Mouse (Mus musculus) left cerebral cortex, adult 2 months (tissue): ENCODE data around the gene Elp5. TPM values are rescaled to one million over a fixed set of nuclear protein-coding genes. Genes with fewer than 3 reads are reported as not detected.

ENCODE experiments used
- DNase-seq, 2 experiments: peaks; one replicate each; pipeline ENCODE4 v3.0.0; 2021 to 2022; ENCODE audit warnings: low spot score in 2 of 2, mixed read lengths in 1 of 2; ENCODE audit errors: extremely low spot score in 1 of 2
- H3K27ac ChIP-seq: fragments of 200-600 bp; 2 replicates; pipeline ENCODE4 v1.8.1; 2022
- H3K4me3 ChIP-seq: fragments of 200-600 bp; 2 replicates; pipeline ENCODE4 v1.8.1; 2022
- CTCF ChIP-seq: fragments of 200-600 bp; IDR thresholded peaks from 2 replicates; pipeline ENCODE4 v1.8.1; 2022; ENCODE audit warnings: antibody characterized with exemption, mild to moderate bottlenecking, moderate library complexity
- intact Hi-C: fragments of 180-260 bp; cut with DNase I; formaldehyde crosslinking; loops from one replicate; pipeline ENCODE4 v1.15.1; 2025
- total RNA-seq, 2 experiments: library from RNA; stranded (reverse); gene quantifications; 2 replicates each; pipeline ENCODE4 v1.2.3; 2021

Elp5 gene
- total RNA-seq, 2 experiments from 2014 or later, result 90.9 to 93.8 TPM

DNA sequence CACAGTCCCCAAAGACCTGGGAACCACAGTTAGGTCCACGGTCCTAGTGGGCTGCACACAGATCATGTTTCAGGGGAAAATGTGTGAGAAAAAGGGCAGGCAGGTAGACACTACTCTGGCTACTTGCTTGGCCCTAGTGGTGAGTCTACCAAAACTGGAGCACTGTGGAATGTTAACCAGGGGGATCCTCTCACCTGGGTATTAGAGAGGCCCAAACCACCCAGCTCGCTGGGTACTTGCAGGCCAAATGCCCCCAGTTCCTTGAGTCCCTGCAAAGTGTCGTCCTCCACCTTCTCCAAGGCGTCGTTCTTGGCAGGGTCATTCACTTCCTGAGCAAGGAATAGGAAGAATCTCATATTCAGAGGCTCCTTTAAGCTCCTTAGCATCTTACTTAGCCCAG lies 31.7 kb upstream of the Elp5 start:
- intact Hi-C loops, result loop anchor here (2.0 kb wide), 1 partner anchor 13 kb away; the partner anchor contains the start of gene Dvl2

DNA sequence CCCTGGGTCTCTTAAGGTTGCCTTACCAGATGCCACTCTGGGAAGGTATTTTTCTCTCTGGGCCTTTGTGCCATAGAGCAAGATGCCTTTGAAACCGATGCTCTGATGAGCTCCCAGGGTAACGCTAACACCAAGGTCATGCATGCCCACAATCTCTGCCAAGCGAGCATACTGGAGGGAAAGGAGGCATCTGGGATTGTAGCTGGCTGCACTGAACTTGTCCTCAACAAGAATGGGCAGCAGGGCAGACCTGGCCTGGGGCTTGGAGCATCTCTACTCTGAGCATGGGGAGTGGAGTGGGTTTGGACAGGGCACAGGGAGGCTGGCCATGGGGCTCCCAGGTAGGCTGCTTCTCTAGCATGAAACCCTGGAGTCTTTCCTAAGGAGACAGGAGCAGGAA lies 31.1 kb upstream of the Elp5 start:
- Histone ChIP-seq H3K27ac (no peak overlapping the region), H3K4me3 (no peak overlapping the region)
- no peak for TF ChIP-seq CTCF
- no peak for DNase-seq
- intact Hi-C loops, result no loop called here

More for the DNA sequence above, 31.7 kb upstream of the Elp5 start:
- H3K27ac ChIP-seq, result no peak overlapping the region
- no peak for DNase-seq
- no peak for TF ChIP-seq CTCF
- H3K4me3 ChIP-seq, result no peak overlapping the region

DNA sequence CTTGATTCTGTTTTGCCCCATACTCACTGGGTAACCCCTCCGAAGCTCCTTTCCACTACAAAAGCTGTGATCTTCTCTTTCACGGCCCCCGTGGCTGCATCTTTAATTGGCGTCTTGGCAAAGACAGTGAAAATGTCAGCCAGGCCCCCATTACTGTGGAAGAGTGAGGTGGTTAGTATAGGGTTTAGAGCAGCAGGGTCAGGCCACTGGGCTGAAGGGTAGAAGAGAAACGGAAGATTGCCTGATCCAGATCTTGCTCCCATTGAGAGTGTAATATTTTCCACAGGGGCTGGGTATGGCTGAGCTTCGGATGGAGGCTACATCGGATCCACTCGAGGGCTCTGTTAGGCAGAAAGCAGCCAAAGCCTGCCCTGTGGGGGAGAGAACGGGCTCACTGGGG lies 30.6 kb upstream of the Elp5 start:
- Histone ChIP-seq H3K4me3 (no peak overlapping the region), H3K27ac (no peak overlapping the region)
- no peak for TF ChIP-seq CTCF
- intact Hi-C loops, result no loop called here
- no peak for DNase-seq

DNA sequence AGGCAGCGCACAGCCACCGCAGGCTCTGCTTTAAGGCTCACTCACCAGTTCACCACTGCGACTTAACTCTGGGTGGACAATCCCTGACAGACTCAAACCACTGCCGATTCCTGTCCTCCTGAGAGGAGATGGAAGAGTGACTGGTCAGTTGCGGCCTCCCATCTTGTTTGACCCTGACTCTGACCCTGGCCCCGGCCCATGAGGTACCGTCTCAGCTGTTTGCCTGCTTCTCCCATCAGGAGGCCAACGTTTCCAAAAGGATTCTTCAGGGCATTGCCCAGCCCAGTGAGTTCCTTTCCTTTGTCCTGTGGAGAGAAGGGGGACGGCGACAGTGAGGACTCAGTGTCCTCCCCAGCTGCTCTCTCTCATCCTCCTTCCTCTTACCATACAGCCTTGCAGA lies 28.6 kb upstream of the Elp5 start:
- intact Hi-C loops, result no loop called here
- no peak for DNase-seq

DNA sequence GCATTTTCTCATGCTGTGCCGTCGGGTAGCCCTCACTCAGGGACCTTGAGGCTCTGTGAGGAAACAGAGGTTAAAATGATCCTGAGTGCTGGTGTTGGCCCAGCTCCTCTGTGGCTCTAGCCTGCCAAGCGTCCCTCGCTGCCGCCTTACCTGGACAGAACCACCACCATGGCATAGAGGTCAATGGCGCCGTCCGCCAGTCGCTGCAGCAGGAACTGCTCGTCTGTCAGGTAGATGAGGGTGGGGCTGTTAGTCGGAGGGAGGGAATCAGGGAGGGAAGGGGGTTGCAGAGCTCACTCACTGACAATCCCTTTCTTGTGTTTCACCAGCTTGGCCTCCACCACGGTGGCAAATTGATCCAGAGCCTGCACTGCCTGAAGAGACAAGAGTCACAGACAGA lies 28.2 kb upstream of the Elp5 start:
- no peak for DNase-seq
- H3K4me3 ChIP-seq, result no peak overlapping the region
- intact Hi-C loops, result no loop called here
- H3K27ac ChIP-seq, result no peak overlapping the region
- no peak for TF ChIP-seq CTCF

More for the DNA sequence above, 28.6 kb upstream of the Elp5 start:
- Histone ChIP-seq H3K4me3 (no peak overlapping the region), H3K27ac (no peak overlapping the region)
- TF ChIP-seq CTCF, result no peak

DNA sequence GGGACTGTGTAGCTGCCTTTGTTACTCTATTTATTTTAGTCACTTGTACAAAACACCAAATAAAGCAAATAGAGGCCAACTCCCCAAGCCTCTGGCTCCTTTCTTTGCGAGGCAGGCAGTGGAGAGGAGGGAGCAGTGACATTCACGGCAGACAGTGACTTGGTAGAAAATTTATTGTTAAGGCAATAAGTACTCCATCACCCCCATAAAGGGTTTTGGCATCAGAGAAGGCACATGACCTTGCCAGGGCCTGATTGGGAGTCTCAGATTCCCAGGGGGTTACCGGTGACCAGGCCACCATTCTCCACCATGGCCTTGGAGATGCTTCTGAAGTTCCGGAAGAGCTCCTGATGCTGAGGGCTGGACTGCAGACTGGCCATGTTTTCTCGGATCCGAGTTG lies 27.7 kb upstream of the Elp5 start:
- intact Hi-C loops, result no loop called here
- DNase-seq, result no peak
- no peak overlapping the region for H3K27ac ChIP-seq
- no peak for TF ChIP-seq CTCF
- no peak overlapping the region for H3K4me3 ChIP-seq

DNA sequence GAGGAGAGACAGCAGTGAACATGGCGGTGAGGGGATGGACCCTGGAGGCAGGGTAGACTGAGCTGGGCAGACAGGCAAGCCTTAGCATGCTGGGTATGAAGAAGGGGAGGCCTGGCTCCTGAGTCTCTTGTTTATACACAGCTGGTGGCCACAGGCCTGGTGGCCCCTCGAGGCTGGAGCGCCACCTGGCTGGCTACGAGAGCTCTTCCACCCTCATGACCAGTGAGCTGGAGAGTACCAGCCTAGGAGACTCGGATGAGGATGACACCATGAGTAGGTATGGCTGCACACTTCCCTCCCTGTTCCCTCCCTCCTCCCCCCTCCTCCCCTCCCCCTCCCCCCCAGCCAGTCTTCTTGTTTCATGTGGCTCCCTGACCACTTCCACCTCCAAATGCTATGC lies 23.2 kb upstream of the Elp5 start:
- no peak overlapping the region for H3K27ac ChIP-seq
- no peak for DNase-seq
- peak; percentile 38 for TF ChIP-seq CTCF
- intact Hi-C loops, result no loop called here
- no peak overlapping the region for H3K4me3 ChIP-seq

DNA sequence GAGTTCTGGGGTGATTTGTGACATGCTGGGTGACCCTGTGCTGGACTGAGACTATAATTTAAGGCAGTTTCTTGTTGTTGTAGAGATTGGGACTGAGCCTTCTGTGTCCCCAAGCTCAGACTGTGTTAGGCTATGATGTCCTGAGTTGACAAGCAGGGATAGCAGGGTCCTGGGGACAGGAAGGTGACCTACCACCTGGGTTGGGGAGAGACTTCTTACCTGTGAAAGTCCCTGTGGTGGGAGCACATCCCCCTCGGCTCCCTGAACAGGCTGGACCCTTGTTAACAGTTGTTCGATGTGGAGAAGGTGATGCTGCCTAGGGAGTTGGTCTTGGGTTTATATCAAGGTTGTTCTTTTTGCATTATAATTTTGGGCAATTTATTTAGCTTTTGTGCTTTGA lies 20.2 kb upstream of the Elp5 start:
- H3K4me3 ChIP-seq, result no peak overlapping the region
- no peak for TF ChIP-seq CTCF
- DNase-seq, result no peak
- intact Hi-C loops, result no loop called here
- H3K27ac ChIP-seq, result no peak overlapping the region

DNA sequence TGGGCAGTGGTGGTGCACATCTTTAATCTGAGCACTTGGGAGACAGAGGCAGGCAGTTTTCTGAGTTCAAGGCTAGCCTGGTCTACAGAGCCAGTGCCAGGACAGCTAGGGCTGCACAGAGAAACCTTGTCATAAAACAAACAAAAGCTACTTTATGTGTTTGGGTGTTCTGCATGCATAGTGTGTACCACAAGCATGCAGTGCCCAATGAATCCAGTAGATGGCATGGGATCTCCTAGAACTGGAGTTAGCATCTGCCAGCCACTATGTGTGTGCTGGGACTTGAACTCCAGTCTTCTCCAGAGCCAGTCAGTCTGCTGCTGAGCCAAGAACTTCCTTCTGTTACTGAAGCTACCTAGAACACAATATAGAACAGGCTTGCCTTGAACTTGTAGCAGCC lies 19.5 kb upstream of the Elp5 start:
- no peak overlapping the region for H3K27ac ChIP-seq
- no peak for DNase-seq
- peak; percentile 50 for TF ChIP-seq CTCF
- H3K4me3 ChIP-seq, result no peak overlapping the region; the same call in 1 of the 2 replicates
- intact Hi-C loops, result loop anchor here (2.0 kb wide), 1 partner anchor 13 kb away; the partner anchor contains the start of gene Acadvl

DNA sequence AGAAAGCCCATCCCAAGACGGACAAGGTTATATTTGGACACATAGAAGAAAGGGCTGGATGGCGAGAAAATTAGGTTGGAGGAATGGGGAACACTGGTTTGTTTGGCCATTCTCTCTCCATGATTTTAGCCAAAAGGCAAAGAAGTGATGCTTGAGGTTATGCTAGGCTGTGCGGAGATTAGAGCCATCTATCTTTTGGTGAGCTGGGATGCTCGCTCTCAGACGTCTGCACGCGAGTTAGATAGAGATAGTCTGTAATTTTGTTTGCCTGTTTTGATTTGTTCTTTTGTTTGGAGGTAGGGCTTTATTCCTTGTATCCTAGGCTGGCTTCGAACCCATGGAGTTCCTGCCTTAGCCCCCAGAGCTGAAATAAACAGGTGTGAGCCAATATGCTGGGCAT lies 18.8 kb upstream of the Elp5 start:
- Histone ChIP-seq H3K27ac (peak overlapping the region; percentile 98), H3K4me3 (peak overlapping the region; percentile 65)
- intact Hi-C loops, result loop anchor here (2.0 kb wide), 1 partner anchor 14 kb away; the partner anchor contains the start of gene Acadvl
- DNase-seq, result no peak
- no peak for TF ChIP-seq CTCF

DNA sequence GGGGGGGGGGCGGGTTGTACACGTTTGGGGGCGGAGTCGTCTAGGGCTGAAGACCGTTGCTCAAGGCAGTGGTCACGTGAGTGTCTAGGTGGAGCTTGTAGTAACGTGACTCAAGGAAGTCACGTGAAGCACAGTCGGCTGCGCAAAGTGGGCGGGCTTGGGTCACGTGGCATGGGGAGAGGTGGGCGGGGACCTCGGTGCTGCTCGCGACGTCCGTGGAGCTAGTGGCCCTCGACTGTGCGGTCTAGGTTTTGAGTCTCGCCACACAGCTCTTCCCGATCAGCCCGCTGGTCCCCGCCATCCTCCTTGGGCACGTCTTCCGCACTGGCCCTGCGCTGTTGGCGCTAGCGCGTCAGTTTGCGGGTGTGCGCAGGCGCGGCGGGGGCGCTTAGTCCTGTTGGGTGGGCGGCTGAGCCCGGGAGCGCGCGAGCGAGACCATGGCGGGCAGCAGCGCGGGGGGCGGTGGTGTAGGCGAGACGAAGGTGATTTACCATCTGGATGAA lies 18.1 kb upstream of the Elp5 start, which contains the start of gene Dvl2:
Gene Dvl2 (plus strand): TSS at position 200 of the 503 bp plus-strand sequence.
- Histone ChIP-seq H3K27ac (peak within 1 kb of the TSS; percentile 98), H3K4me3 (peak within 1 kb of the TSS; percentile 65)
- intact Hi-C loops, result loop anchor here (2.0 kb wide), 1 partner anchor 14 kb away; the partner anchor contains the start of gene Acadvl
- DNase-seq, result peak; percentile 87 to 90
- no peak for TF ChIP-seq CTCF

DNA sequence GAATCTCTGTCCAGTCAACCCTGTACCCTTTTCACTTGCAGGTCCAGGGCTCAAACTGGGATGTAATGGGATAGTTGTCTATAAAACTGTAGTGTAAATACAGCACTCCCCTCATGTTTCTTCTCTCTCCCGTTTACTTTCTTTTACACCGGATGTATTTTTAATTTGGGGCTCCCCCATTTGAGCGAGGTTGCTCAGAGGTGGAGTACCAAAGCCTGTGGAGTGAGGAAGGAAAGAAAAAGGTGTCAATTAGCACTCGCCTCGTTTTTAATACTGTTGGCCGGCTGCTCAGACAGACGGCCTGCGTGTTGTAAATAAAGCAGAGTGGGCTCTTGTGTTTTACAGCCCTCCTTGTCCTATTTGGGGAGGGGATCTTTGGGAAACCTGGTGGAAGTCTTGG lies 17.3 kb upstream of the Elp5 start:
- DNase-seq, result no peak
- 0 out of 2 replicates have a peak overlapping the region, but pooled peaks have one; percentile 17 for H3K27ac ChIP-seq
- no peak overlapping the region for H3K4me3 ChIP-seq
- no peak for TF ChIP-seq CTCF
- intact Hi-C loops, result loop anchor here (2.0 kb wide), 1 partner anchor 15 kb away; the partner anchor contains the start of gene Acadvl
